Mouse (Mus musculus) heart, postnatal 0 days (tissue): ENCODE measurements at regions not wholly inside any gene's neighbourhood (a gene's known extent, or its start where the extent isn't known, plus 50 kb on each side); places are given as distances from the start of the nearest gene placed in this dataset.

Experiments used
- ATAC-seq: fragments of 200-750 bp; cut with Nextera tagmentation; 2 replicates; pipeline ENCODE4 v1.8.0; 2017; ENCODE audit warnings: low read depth, moderate number of reproducible peaks, moderate library complexity; ENCODE audit not compliant: insufficient read depth
- DNase-seq: peaks from one replicate; pipeline ENCODE4 v3.0.0-alpha.2; 2016; ENCODE audit warnings: low spot score
- H3K27ac ChIP-seq: fragments of 300-500 bp; sonication (generic); 2 replicates; pipeline ENCODE4 v1.5.1; 2014; ENCODE audit warnings: low read depth, mild to moderate bottlenecking
- H3K27me3 ChIP-seq: fragments of 300-500 bp; sonication (generic); 2 replicates; pipeline ENCODE4 v1.6.1; 2014; ENCODE audit warnings: low read length, mixed read lengths; ENCODE audit not compliant: control insufficient read depth, insufficient read depth
- H3K36me3 ChIP-seq: fragments of 300-500 bp; sonication (generic); replicated peaks from 2 replicates; pipeline ENCODE4 v1.6.1; 2014; ENCODE audit warnings: low read length, mixed read lengths; ENCODE audit not compliant: control insufficient read depth, insufficient read depth
- H3K4me1 ChIP-seq: fragments of 300-500 bp; sonication (generic); 2 replicates; pipeline ENCODE4 v1.6.1; 2014; ENCODE audit warnings: antibody characterized with exemption; ENCODE audit not compliant: control insufficient read depth, insufficient read depth
- H3K4me2 ChIP-seq: fragments of 300-500 bp; sonication (generic); 2 replicates; pipeline ENCODE4 v1.6.1; 2014; ENCODE audit warnings: low read depth, mild to moderate bottlenecking, low read length, moderate library complexity
- H3K4me3 ChIP-seq: fragments of 300-500 bp; sonication (generic); 2 replicates; pipeline ENCODE4 v1.5.1; 2014; ENCODE audit warnings: low read depth, low read length
- H3K9ac ChIP-seq: fragments of 300-500 bp; sonication (generic); replicated peaks from 2 replicates; pipeline ENCODE4 v1.6.1; 2014; ENCODE audit warnings: low read depth, low read length, mixed read lengths
- H3K9me3 ChIP-seq: fragments of 300-500 bp; sonication (generic); replicated peaks from 2 replicates; pipeline ENCODE4 v1.6.1; 2016; ENCODE audit warnings: low read length; ENCODE audit not compliant: control insufficient read depth
- CTCF ChIP-seq: IDR thresholded peaks from 2 replicates; pipeline ENCODE4 v1.5.1; 2016; ENCODE audit warnings: antibody characterized with exemption, control low read depth, low read depth
- EP300 ChIP-seq: IDR thresholded peaks from 2 replicates; pipeline ENCODE4 v1.6.1; 2016; ENCODE audit warnings: antibody characterized with exemption, low read depth
- WGBS: fragments of 180-500 bp; shearing (Covaris S2); extraction: QIAGEN DNeasy Blood & Tissue Kit; methylation state at CpG from one replicate; pipeline ENCODE4 v1.1.7; 2014; 5-methylcytosine and 5-hydroxymethylcytosine counted together

- no peak for ATAC-seq
- no peaks in the 10 kb centered on the region for H3K27me3 ChIP-seq
- H3K4me1 ChIP-seq = no peaks in the 10 kb centered on the region
- H3K36me3 ChIP-seq = no peaks in the 10 kb centered on the region
- no peaks in the 10 kb centered on the region for H3K9me3 ChIP-seq
- H3K27ac ChIP-seq = no peak overlapping the region
- TF ChIP-seq CTCF (no peak), EP300 (no peak)
- WGBS = 45% methylated on average over 1 of the region's 1 CpGs
- no peak overlapping the region for H3K9ac ChIP-seq
- no peak overlapping the region for H3K4me3 ChIP-seq
- H3K4me2 ChIP-seq = no peak overlapping the region
- no peak for DNase-seq
Measured at GRCm38 (mm10) chr13:39278101-39278500, 317.4 kb upstream of the Slc35b3 start.

DNA sequence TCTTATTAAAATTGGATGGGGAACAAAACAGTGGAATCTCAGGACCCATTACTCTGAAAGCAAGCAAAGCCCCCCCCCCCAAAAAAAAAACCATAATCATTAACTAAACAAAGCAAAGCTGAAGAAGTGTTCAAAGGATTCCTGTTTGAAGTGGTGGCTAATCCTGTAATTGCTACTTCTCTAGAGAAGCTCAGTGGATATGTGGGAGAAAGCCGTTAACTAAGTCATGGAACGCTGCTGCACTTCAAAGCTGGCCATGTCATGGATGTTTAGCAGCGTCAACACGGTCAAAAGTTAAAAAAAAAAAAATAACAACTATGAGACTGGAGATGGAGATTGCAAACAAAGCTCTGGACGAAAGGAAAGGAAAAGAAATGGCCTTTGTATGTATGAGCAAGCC is 305.3 kb upstream of the Slc35b3 start:
- Histone ChIP-seq H3K4me1 (no peaks in the 10 kb centered on the region), H3K27me3 (no peaks in the 10 kb centered on the region), H3K36me3 (no peaks in the 10 kb centered on the region), H3K4me2 (no peak overlapping the region), H3K9me3 (no peaks in the 10 kb centered on the region), H3K9ac (no peak overlapping the region), H3K4me3 (no peak overlapping the region), H3K27ac (no peak overlapping the region)
- DNase-seq (no peak), ATAC-seq (no peak)
- 77% methylated on average over 5 of the region's 5 CpGs for WGBS
- no peak for TF ChIP-seq CTCF

DNA sequence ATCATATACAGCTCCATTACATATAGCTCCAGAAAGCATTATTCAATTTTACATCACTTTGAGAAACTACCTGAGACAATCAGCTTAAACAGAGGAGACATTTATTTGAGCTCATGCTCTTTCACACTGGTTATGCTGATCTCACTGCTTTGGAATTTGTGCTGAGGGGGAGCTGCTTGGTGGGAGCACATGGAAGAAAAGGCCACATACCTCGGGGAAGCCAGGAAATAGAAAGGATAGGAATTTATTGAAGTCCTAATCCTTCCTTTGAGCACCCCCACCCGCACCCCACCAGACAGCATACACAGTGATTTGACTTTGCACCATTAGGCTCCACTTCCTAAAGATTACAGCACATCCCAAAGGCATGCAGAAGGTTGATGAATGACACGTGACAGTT is 296.0 kb upstream of the Slc35b3 start:
- Histone ChIP-seq H3K36me3 (no peaks in the 10 kb centered on the region), H3K4me3 (no peak overlapping the region), H3K9me3 (no peaks in the 10 kb centered on the region), H3K27me3 (no peaks in the 10 kb centered on the region), H3K9ac (no peak overlapping the region), H3K4me1 (no peaks in the 10 kb centered on the region), H3K4me2 (no peak overlapping the region), H3K27ac (no peak overlapping the region)
- ATAC-seq = no peak
- TF ChIP-seq EP300 = no peak
- TF ChIP-seq CTCF = no peak
- no peak for DNase-seq
- WGBS = 22% methylated on average over 3 of the region's 3 CpGs

GRCm38 (mm10) chr13:39255338-39255737 is 294.7 kb upstream of the Slc35b3 start:
- Histone ChIP-seq H3K4me3 (no peak overlapping the region), H3K27ac (no peak overlapping the region), H3K9me3 (no peaks in the 10 kb centered on the region), H3K9ac (no peak overlapping the region), H3K4me1 (no peaks in the 10 kb centered on the region), H3K4me2 (no peak overlapping the region), H3K36me3 (no peaks in the 10 kb centered on the region), H3K27me3 (no peaks in the 10 kb centered on the region)
- ATAC-seq = no peak
- WGBS = 70% methylated on average over 3 of the region's 3 CpGs
- TF ChIP-seq CTCF (no peak), EP300 (no peak)
- no peak for DNase-seq

GRCm38 (mm10) chr13:39252591-39252990 is 291.9 kb upstream of the Slc35b3 start:
- 80% methylated on average over 3 of the region's 3 CpGs for WGBS
- Histone ChIP-seq H3K9ac (no peak overlapping the region), H3K4me1 (no peaks in the 10 kb centered on the region), H3K4me3 (no peak overlapping the region), H3K27me3 (no peaks in the 10 kb centered on the region), H3K27ac (no peak overlapping the region), H3K36me3 (no peaks in the 10 kb centered on the region), H3K4me2 (no peak overlapping the region), H3K9me3 (no peaks in the 10 kb centered on the region)
- no peak for DNase-seq
- TF ChIP-seq EP300 = no peak
- no peak for TF ChIP-seq CTCF
- no peak for ATAC-seq

GRCm38 (mm10) chr13:39250096-39250495 is 289.4 kb upstream of the Slc35b3 start:
- ATAC-seq (no peak), DNase-seq (no peak)
- H3K9me3 ChIP-seq = no peaks in the 10 kb centered on the region
- no peaks in the 10 kb centered on the region for H3K36me3 ChIP-seq
- H3K4me3 ChIP-seq = no peak overlapping the region
- H3K27ac ChIP-seq = no peak overlapping the region
- no peak overlapping the region for H3K4me2 ChIP-seq
- 77% methylated on average over 4 of the region's 4 CpGs for WGBS
- TF ChIP-seq CTCF (no peak), EP300 (no peak)
- H3K27me3 ChIP-seq = no peaks in the 10 kb centered on the region
- no peak overlapping the region for H3K9ac ChIP-seq
- H3K4me1 ChIP-seq = no peaks in the 10 kb centered on the region
